Mouse (Mus musculus): ENCODE data around the gene Btbd9. TPM values are rescaled to one million over a fixed set of nuclear protein-coding genes. Genes with fewer than 3 reads are reported as not detected.

Btbd9 gene
- polyA plus RNA-seq, 1 experiment from 2014 or later: 40.9 TPM

- H3K4me1 ChIP-seq (ENCODE audit: control insufficient read depth in 2 of 2, insufficient read depth in 2 of 2, low read length in 2 of 2): peaks cover 0 to 10% of the 10 kb centered on the region in 2 experiments
- no peak overlapping the region for H3K4me2 ChIP-seq (ENCODE audit: low read length)
- no peak overlapping the region for H3K4me3 ChIP-seq (ENCODE audit: control insufficient read depth in 1 of 2, insufficient read depth in 1 of 2, low read depth in 1 of 2, low read length in 2 of 2)
- WGBS: 87% methylated on average over 8 of the region's 8 CpGs
- H3K36me3 ChIP-seq (ENCODE audit: control insufficient read depth, insufficient read depth, low read length): no peaks in the 10 kb centered on the region
- no peak for ATAC-seq (ENCODE audit: insufficient number of reproducible peaks, insufficient read depth, low FRiP score, low read depth)
- no peak overlapping the region for H3K27ac ChIP-seq (replicated peaks in 1 of 2; ENCODE audit: control insufficient read depth in 1 of 2, insufficient read depth in 1 of 2, low read depth in 2 of 2, low read length in 2 of 2)
- no peaks in the 10 kb centered on the region for H3K27me3 ChIP-seq (ENCODE audit: control insufficient read depth, insufficient read depth, low read length)
- no peaks in the 10 kb centered on the region for H3K9me3 ChIP-seq (ENCODE audit: control insufficient read depth, low read length)
- H3K9ac ChIP-seq (ENCODE audit: low read length): no peak overlapping the region
These were observed 95.9 kb downstream of the Btbd9 start for GRCm38 (mm10) chr17:30480381-30480780.

- Histone ChIP-seq H3K4me1 (ENCODE audit: control insufficient read depth in 2 of 2, insufficient read depth in 2 of 2, low read length in 2 of 2) (peaks cover 3 to 9% of the 10 kb centered on the region in 2 experiments), H3K9me3 (ENCODE audit: control insufficient read depth, low read length) (no peaks in the 10 kb centered on the region), H3K27ac (replicated peaks in 1 of 2; ENCODE audit: control insufficient read depth in 1 of 2, insufficient read depth in 1 of 2, low read depth in 2 of 2, low read length in 2 of 2) (no peak overlapping the region), H3K36me3 (ENCODE audit: control insufficient read depth, insufficient read depth, low read length) (no peaks in the 10 kb centered on the region), H3K27me3 (ENCODE audit: control insufficient read depth, insufficient read depth, low read length) (no peaks in the 10 kb centered on the region), H3K4me3 (ENCODE audit: control insufficient read depth in 1 of 2, insufficient read depth in 1 of 2, low read depth in 1 of 2, low read length in 2 of 2) (no peak overlapping the region), H3K9ac (ENCODE audit: low read length) (no peak overlapping the region), H3K4me2 (ENCODE audit: low read length) (no peak overlapping the region)
- 76% methylated on average over 9 of the region's 9 CpGs for WGBS
- ATAC-seq (ENCODE audit: insufficient number of reproducible peaks, insufficient read depth, low FRiP score, low read depth): no peak
These were observed 98.1 kb downstream of the Btbd9 start for GRCm38 (mm10) chr17:30478181-30478580.

- Histone ChIP-seq H3K9ac (ENCODE audit: low read length) (no peak overlapping the region), H3K4me3 (ENCODE audit: control insufficient read depth in 1 of 2, insufficient read depth in 1 of 2, low read depth in 1 of 2, low read length in 2 of 2) (no peak overlapping the region), H3K27me3 (ENCODE audit: control insufficient read depth, insufficient read depth, low read length) (no peaks in the 10 kb centered on the region), H3K36me3 (ENCODE audit: control insufficient read depth, insufficient read depth, low read length) (no peaks in the 10 kb centered on the region), H3K4me1 (ENCODE audit: control insufficient read depth in 2 of 2, insufficient read depth in 2 of 2, low read length in 2 of 2) (peaks cover 14 to 22% of the 10 kb centered on the region in 2 experiments), H3K9me3 (ENCODE audit: control insufficient read depth, low read length) (no peaks in the 10 kb centered on the region), H3K27ac (replicated peaks in 1 of 2; ENCODE audit: control insufficient read depth in 1 of 2, insufficient read depth in 1 of 2, low read depth in 2 of 2, low read length in 2 of 2) (peak overlapping the region in 1 of 2 experiments; percentile 63; a peak in 2 of 4 replicates), H3K4me2 (ENCODE audit: low read length) (no peak overlapping the region)
- 15% methylated on average over 2 of the region's 2 CpGs for WGBS
- ATAC-seq (ENCODE audit: insufficient number of reproducible peaks, insufficient read depth, low FRiP score, low read depth): no peak
These were observed 101.7 kb downstream of the Btbd9 start for GRCm38 (mm10) chr17:30474561-30474960.

GRCm38 (mm10) chr17:30472776-30473175, 103.5 kb downstream of the Btbd9 start:
- H3K27me3 ChIP-seq (ENCODE audit: control insufficient read depth, insufficient read depth, low read length): no peaks in the 10 kb centered on the region
- no peaks in the 10 kb centered on the region for H3K9me3 ChIP-seq (ENCODE audit: control insufficient read depth, low read length)
- 95% methylated on average over 10 of the region's 10 CpGs for WGBS
- no peak overlapping the region for H3K4me2 ChIP-seq (ENCODE audit: low read length)
- no peak overlapping the region for H3K27ac ChIP-seq (replicated peaks in 1 of 2; ENCODE audit: control insufficient read depth in 1 of 2, insufficient read depth in 1 of 2, low read depth in 2 of 2, low read length in 2 of 2)
- ATAC-seq (ENCODE audit: insufficient number of reproducible peaks, insufficient read depth, low FRiP score, low read depth): no peak
- H3K4me3 ChIP-seq (ENCODE audit: control insufficient read depth in 1 of 2, insufficient read depth in 1 of 2, low read depth in 1 of 2, low read length in 2 of 2): no peak overlapping the region
- no peak overlapping the region for H3K9ac ChIP-seq (ENCODE audit: low read length)
- H3K36me3 ChIP-seq (ENCODE audit: control insufficient read depth, insufficient read depth, low read length): no peaks in the 10 kb centered on the region
- peaks cover 23 to 32% of the 10 kb centered on the region in 2 experiments for H3K4me1 ChIP-seq (ENCODE audit: control insufficient read depth in 2 of 2, insufficient read depth in 2 of 2, low read length in 2 of 2)

GRCm38 (mm10) chr17:30471512-30471911, 104.8 kb downstream of the Btbd9 start:
- ATAC-seq (ENCODE audit: insufficient number of reproducible peaks, insufficient read depth, low FRiP score, low read depth): no peak
- H3K4me3 ChIP-seq (ENCODE audit: control insufficient read depth in 1 of 2, insufficient read depth in 1 of 2, low read depth in 1 of 2, low read length in 2 of 2): no peak overlapping the region
- H3K27me3 ChIP-seq (ENCODE audit: control insufficient read depth, insufficient read depth, low read length): no peaks in the 10 kb centered on the region
- H3K4me2 ChIP-seq (ENCODE audit: low read length): no peak overlapping the region
- no peaks in the 10 kb centered on the region for H3K36me3 ChIP-seq (ENCODE audit: control insufficient read depth, insufficient read depth, low read length)
- H3K27ac ChIP-seq (replicated peaks in 1 of 2; ENCODE audit: control insufficient read depth in 1 of 2, insufficient read depth in 1 of 2, low read depth in 2 of 2, low read length in 2 of 2): no peak overlapping the region
- H3K4me1 ChIP-seq (ENCODE audit: control insufficient read depth in 2 of 2, insufficient read depth in 2 of 2, low read length in 2 of 2): peaks cover 26 to 38% of the 10 kb centered on the region in 2 experiments
- 64% methylated on average over 7 of the region's 7 CpGs for WGBS
- no peaks in the 10 kb centered on the region for H3K9me3 ChIP-seq (ENCODE audit: control insufficient read depth, low read length)
- H3K9ac ChIP-seq (ENCODE audit: low read length): no peak overlapping the region

- H3K4me1 ChIP-seq (ENCODE audit: control insufficient read depth in 2 of 2, insufficient read depth in 2 of 2, low read length in 2 of 2): peaks cover 26 to 38% of the 10 kb centered on the region in 2 experiments
These were observed 105.5 kb downstream of the Btbd9 start for GRCm38 (mm10) chr17:30470790-30471189.

GRCm38 (mm10) chr17:30470286-30470685, 106.0 kb downstream of the Btbd9 start:
- Histone ChIP-seq H3K27me3 (ENCODE audit: control insufficient read depth, insufficient read depth, low read length) (no peaks in the 10 kb centered on the region), H3K36me3 (ENCODE audit: control insufficient read depth, insufficient read depth, low read length) (no peaks in the 10 kb centered on the region), H3K4me3 (ENCODE audit: control insufficient read depth in 1 of 2, insufficient read depth in 1 of 2, low read depth in 1 of 2, low read length in 2 of 2) (no peak overlapping the region), H3K4me1 (ENCODE audit: control insufficient read depth in 2 of 2, insufficient read depth in 2 of 2, low read length in 2 of 2) (peaks cover 28 to 43% of the 10 kb centered on the region in 2 experiments), H3K4me2 (ENCODE audit: low read length) (no peak overlapping the region), H3K9ac (ENCODE audit: low read length) (no peak overlapping the region), H3K9me3 (ENCODE audit: control insufficient read depth, low read length) (no peaks in the 10 kb centered on the region), H3K27ac (replicated peaks in 1 of 2; ENCODE audit: control insufficient read depth in 1 of 2, insufficient read depth in 1 of 2, low read depth in 2 of 2, low read length in 2 of 2) (no peak overlapping the region)
- no peak for ATAC-seq (ENCODE audit: insufficient number of reproducible peaks, insufficient read depth, low FRiP score, low read depth)
- 57% methylated on average over 8 of the region's 8 CpGs for WGBS

More at GRCm38 (mm10) chr17:30470790-30471189, 105.5 kb downstream of the Btbd9 start:
- peak overlapping the region in 1 of 2 experiments; percentile 38; a peak in 2 of 4 replicates for H3K27ac ChIP-seq (replicated peaks in 1 of 2; ENCODE audit: control insufficient read depth in 1 of 2, insufficient read depth in 1 of 2, low read depth in 2 of 2, low read length in 2 of 2)
- H3K36me3 ChIP-seq (ENCODE audit: control insufficient read depth, insufficient read depth, low read length): no peaks in the 10 kb centered on the region
- no peaks in the 10 kb centered on the region for H3K9me3 ChIP-seq (ENCODE audit: control insufficient read depth, low read length)
- H3K9ac ChIP-seq (ENCODE audit: low read length): no peak overlapping the region
- no peak for ATAC-seq (ENCODE audit: insufficient number of reproducible peaks, insufficient read depth, low FRiP score, low read depth)
- WGBS: 35% methylated on average over 8 of the region's 8 CpGs
- H3K4me3 ChIP-seq (ENCODE audit: control insufficient read depth in 1 of 2, insufficient read depth in 1 of 2, low read depth in 1 of 2, low read length in 2 of 2): no peak overlapping the region
- H3K27me3 ChIP-seq (ENCODE audit: control insufficient read depth, insufficient read depth, low read length): no peaks in the 10 kb centered on the region
- H3K4me2 ChIP-seq (ENCODE audit: low read length): no peak overlapping the region

- Histone ChIP-seq H3K27ac (replicated peaks in 1 of 2; ENCODE audit: control insufficient read depth in 1 of 2, insufficient read depth in 1 of 2, low read depth in 2 of 2, low read length in 2 of 2) (no peak overlapping the region), H3K4me1 (ENCODE audit: control insufficient read depth in 2 of 2, insufficient read depth in 2 of 2, low read length in 2 of 2) (peaks cover 33 to 46% of the 10 kb centered on the region in 2 experiments), H3K9me3 (ENCODE audit: control insufficient read depth, low read length) (no peaks in the 10 kb centered on the region), H3K4me3 (ENCODE audit: control insufficient read depth in 1 of 2, insufficient read depth in 1 of 2, low read depth in 1 of 2, low read length in 2 of 2) (no peak overlapping the region), H3K4me2 (ENCODE audit: low read length) (no peak overlapping the region), H3K27me3 (ENCODE audit: control insufficient read depth, insufficient read depth, low read length) (no peaks in the 10 kb centered on the region), H3K36me3 (ENCODE audit: control insufficient read depth, insufficient read depth, low read length) (no peaks in the 10 kb centered on the region), H3K9ac (ENCODE audit: low read length) (no peak overlapping the region)
- 74% methylated on average over 10 of the region's 10 CpGs for WGBS
- ATAC-seq (ENCODE audit: insufficient number of reproducible peaks, insufficient read depth, low FRiP score, low read depth): no peak
These were observed 106.7 kb downstream of the Btbd9 start for GRCm38 (mm10) chr17:30469511-30470076.

All from heart, embryonic 14.5 days (tissue).